Mouse (Mus musculus): Measurements from ENCODE around the gene Nosip. TPM values are rescaled to one million over a fixed set of nuclear protein-coding genes. Genes with fewer than 3 reads are reported as not detected.

Gene Nosip
- polyA plus RNA-seq, 1 experiment from 2014 or later: 53.7 TPM

DNA sequence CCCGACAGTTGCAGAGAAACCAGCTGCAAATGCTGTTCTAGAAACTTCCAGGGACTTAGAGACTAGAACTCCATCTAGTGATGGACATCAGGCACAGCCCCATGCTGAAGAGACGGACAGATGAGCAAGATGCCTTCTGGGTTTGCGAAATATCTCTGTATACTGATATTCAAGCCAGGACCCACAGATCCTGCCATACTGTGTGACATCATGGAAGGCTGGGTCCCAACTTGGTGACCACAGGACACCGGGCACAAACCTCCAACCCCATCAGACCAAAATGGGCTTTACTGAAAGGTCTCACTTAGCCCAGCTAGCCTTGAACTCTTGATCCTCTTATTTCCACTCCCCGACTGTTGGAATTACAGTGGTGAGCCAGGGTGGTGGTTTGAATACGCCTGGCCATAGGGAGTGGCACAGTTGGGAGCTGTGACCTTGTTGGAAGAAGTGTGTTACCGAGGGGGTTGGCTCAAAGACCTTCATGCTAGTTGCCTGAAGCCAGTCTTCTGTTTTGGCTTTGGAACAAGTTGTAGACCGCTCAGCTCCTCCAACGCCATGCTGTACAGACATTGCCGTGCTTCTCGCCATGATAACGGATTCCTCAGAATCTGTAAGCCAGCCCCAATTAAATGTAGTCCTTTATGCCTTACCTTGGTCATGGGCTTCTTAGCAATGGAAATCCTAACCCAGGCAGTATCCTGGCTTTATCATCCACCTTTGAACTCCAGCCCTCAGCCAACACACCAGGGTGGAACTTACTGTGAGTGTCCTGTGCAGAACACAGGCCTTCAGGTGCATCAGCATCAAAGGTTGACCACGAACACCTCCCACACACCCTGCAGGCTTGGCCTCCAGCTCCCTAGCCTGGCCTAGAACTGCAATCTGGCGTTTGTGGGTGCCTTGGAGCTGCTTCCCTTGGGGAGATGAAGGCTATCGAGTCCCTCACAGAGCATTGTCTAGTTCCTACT, 37.7 kb upstream of the Nosip start:
- Histone ChIP-seq H3K4me3 (replicated peaks) (no peak overlapping the region), H3K36me3 (replicated peaks) (peaks cover 27% of the 10 kb centered on the region), H3K4me1 (no peaks in the 10 kb centered on the region; the same call in 1 of the 2 replicates), H3K9me3 (no peaks in the 10 kb centered on the region), H3K9ac (no peak overlapping the region), H3K27me3 (peaks cover 11% of the 10 kb centered on the region), H3K27ac (0 out of 2 replicates have a peak overlapping the region, but pooled peaks have one; percentile 42), H3K4me2 (no peak overlapping the region)
- WGBS: 89% methylated on average over 15 of the region's 15 CpGs
- no peak for ATAC-seq (ENCODE audit: low FRiP score)

- 0 out of 2 replicates have a peak overlapping the region, but pooled peaks have one; percentile 42 for H3K27ac ChIP-seq
- ATAC-seq (ENCODE audit: low FRiP score): no peak
- no peaks in the 10 kb centered on the region for H3K27me3 ChIP-seq
- 81% methylated on average over 8 of the region's 8 CpGs for WGBS
- H3K4me2 ChIP-seq: no peak overlapping the region
- H3K36me3 ChIP-seq (replicated peaks): peaks cover 38% of the 10 kb centered on the region
- no peaks in the 10 kb centered on the region for H3K9me3 ChIP-seq
- no peak overlapping the region for H3K4me3 ChIP-seq (replicated peaks)
- no peak overlapping the region for H3K9ac ChIP-seq
- no peaks in the 10 kb centered on the region; the same call in 1 of the 2 replicates for H3K4me1 ChIP-seq
Measured at GRCm38 (mm10) chr7:45025601-45026220, 36.5 kb upstream of the Nosip start.

DNA sequence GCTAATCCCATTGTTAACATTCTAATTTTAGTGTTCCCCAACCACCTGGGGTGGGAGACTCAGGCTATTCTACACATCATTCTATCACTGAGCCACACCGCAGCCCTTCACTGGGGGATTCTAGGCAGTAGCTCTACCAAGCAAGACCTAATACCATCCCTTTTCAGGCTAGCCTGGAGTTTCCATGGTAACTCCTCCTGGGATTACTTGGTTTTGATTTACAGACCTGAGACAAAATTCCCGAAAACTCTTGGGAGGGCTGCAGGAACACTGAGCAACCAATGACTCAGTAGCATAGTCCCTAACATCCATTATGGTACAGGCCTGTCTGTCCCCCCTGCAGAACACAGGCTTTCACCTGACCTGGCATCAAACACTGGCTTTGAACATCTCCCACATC, 36.0 kb upstream of the Nosip start:
- Histone ChIP-seq H3K36me3 (replicated peaks) (peaks cover 43% of the 10 kb centered on the region), H3K4me3 (replicated peaks) (no peak overlapping the region), H3K9ac (no peak overlapping the region), H3K27ac (no peak overlapping the region), H3K27me3 (no peaks in the 10 kb centered on the region), H3K4me1 (no peaks in the 10 kb centered on the region; the same call in 1 of the 2 replicates), H3K4me2 (no peak overlapping the region), H3K9me3 (no peaks in the 10 kb centered on the region)
- no peak; the same call in 1 of the 2 replicates for ATAC-seq (ENCODE audit: low FRiP score)
- WGBS: 63% methylated on average over 2 of the region's 2 CpGs

GRCm38 (mm10) chr7:45027761-45028160, 34.5 kb upstream of the Nosip start:
- Histone ChIP-seq H3K27me3 (no peaks in the 10 kb centered on the region), H3K9me3 (no peaks in the 10 kb centered on the region), H3K4me3 (replicated peaks) (no peak overlapping the region), H3K4me2 (no peak overlapping the region), H3K4me1 (no peaks in the 10 kb centered on the region; the same call in 1 of the 2 replicates), H3K9ac (no peak overlapping the region), H3K36me3 (replicated peaks) (peaks cover 58% of the 10 kb centered on the region), H3K27ac (no peak overlapping the region)
- ATAC-seq (ENCODE audit: low FRiP score): no peak
- WGBS: 92% methylated on average over 9 of the region's 9 CpGs

DNA sequence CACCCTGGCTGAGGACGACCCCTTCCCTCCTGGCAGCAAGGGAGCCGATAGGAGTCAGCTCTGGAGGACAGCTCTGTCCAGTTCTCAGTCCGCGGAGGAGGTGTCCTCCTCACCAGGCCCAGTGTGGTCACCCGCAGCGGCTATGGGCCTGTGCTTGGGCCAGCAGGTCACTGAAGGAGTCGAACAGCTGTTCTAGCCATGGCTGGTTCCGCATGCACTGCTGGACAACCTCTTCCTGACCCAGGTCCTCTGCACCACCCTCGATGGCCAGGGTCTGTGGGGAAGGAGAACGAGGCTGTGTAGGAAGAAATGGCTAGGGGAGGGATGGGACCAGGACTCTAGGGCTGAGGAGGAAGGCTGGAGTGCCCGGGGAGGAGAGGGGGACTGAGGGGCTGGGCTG, 33.9 kb upstream of the Nosip start:
- H3K9ac ChIP-seq: no peak overlapping the region
- H3K4me2 ChIP-seq: no peak overlapping the region
- ATAC-seq (ENCODE audit: low FRiP score): no peak
- peaks cover 64% of the 10 kb centered on the region for H3K36me3 ChIP-seq (replicated peaks)
- no peaks in the 10 kb centered on the region; the same call in 1 of the 2 replicates for H3K4me1 ChIP-seq
- H3K27me3 ChIP-seq: no peaks in the 10 kb centered on the region
- WGBS: 95% methylated on average over 11 of the region's 11 CpGs
- H3K9me3 ChIP-seq: no peaks in the 10 kb centered on the region
- H3K4me3 ChIP-seq (replicated peaks): no peak overlapping the region
- H3K27ac ChIP-seq: no peak overlapping the region

- Histone ChIP-seq H3K9me3 (no peaks in the 10 kb centered on the region), H3K36me3 (replicated peaks) (peaks cover 81% of the 10 kb centered on the region), H3K4me1 (no peaks in the 10 kb centered on the region; the same call in 1 of the 2 replicates), H3K4me3 (replicated peaks) (no peak overlapping the region), H3K27ac (no peak overlapping the region), H3K4me2 (no peak overlapping the region), H3K9ac (no peak overlapping the region), H3K27me3 (no peaks in the 10 kb centered on the region)
- WGBS: 91% methylated on average over 6 of the region's 6 CpGs
- ATAC-seq (ENCODE audit: low FRiP score): no peak
Measured at GRCm38 (mm10) chr7:45029995-45030394, 32.2 kb upstream of the Nosip start.

GRCm38 (mm10) chr7:45030857-45031256, 31.4 kb upstream of the Nosip start:
- Histone ChIP-seq H3K9me3 (no peaks in the 10 kb centered on the region), H3K4me1 (no peaks in the 10 kb centered on the region; the same call in 1 of the 2 replicates), H3K36me3 (replicated peaks) (peaks cover 89% of the 10 kb centered on the region), H3K4me3 (replicated peaks) (no peak overlapping the region), H3K27me3 (no peaks in the 10 kb centered on the region), H3K27ac (no peak overlapping the region), H3K9ac (no peak overlapping the region), H3K4me2 (no peak overlapping the region)
- WGBS: 92% methylated on average over 8 of the region's 8 CpGs
- no peak for ATAC-seq (ENCODE audit: low FRiP score)

- 96% methylated on average over 19 of the region's 19 CpGs for WGBS
- no peak for ATAC-seq (ENCODE audit: low FRiP score)
Measured at GRCm38 (mm10) chr7:45033722-45034359, 28.4 kb upstream of the Nosip start.

DNA sequence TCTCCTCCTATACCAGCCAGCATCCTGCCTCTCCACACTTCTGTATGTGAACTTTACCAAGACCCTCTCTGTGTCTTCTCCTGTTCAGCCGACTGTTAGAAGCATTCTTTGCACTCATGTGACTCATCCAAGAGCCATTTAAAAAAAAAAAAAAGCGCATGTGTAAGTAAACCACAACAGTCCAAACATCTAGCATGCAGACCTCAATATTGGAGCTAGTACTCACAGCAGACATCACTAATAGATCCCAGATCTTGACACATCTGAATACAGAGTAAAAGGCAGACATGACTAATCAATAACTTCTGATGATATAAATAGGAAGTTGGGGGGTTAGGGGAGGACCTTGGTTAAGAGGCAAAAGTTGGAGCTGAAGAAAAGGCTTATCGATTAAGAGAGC, 26.6 kb upstream of the Nosip start:
- Histone ChIP-seq H3K27me3 (no peaks in the 10 kb centered on the region), H3K27ac (no peak overlapping the region), H3K36me3 (replicated peaks) (peaks cover 99% of the 10 kb centered on the region), H3K9me3 (no peaks in the 10 kb centered on the region), H3K4me3 (replicated peaks) (no peak overlapping the region), H3K9ac (no peak overlapping the region), H3K4me1 (no peaks in the 10 kb centered on the region), H3K4me2 (no peak overlapping the region)
- 97% methylated on average over 3 of the region's 3 CpGs for WGBS
- no peak for ATAC-seq (ENCODE audit: low FRiP score)

More at GRCm38 (mm10) chr7:45033722-45034359, 28.4 kb upstream of the Nosip start:
- peaks cover 99% of the 10 kb centered on the region for H3K36me3 ChIP-seq (replicated peaks)
- no peak overlapping the region for H3K4me3 ChIP-seq (replicated peaks)
- H3K27ac ChIP-seq: no peak overlapping the region
- H3K9ac ChIP-seq: no peak overlapping the region
- no peak overlapping the region for H3K4me2 ChIP-seq
- no peaks in the 10 kb centered on the region for H3K4me1 ChIP-seq
- no peaks in the 10 kb centered on the region for H3K9me3 ChIP-seq
- H3K27me3 ChIP-seq: no peaks in the 10 kb centered on the region

DNA sequence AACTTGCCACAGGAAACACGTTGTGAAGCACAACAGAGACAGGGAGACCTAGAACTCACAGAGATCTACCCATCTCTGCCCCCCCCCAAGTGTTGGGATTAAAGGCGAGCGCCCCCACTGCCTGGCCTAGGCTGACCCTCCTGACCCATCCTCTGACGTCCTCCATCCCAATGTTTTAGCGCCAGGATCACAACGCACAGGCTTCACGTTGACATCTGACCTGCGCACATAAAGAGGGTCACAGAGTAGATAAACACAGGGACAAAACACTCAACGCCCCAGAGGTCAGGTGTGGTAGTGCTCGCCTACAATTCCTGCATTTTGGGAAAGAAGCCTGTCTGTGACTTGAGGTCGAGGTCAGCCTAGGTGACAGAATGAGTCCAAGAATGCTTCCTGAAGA, 25.5 kb upstream of the Nosip start:
- no peaks in the 10 kb centered on the region for H3K27me3 ChIP-seq
- H3K4me3 ChIP-seq (replicated peaks): no peak overlapping the region
- no peaks in the 10 kb centered on the region for H3K4me1 ChIP-seq
- WGBS: 89% methylated on average over 11 of the region's 11 CpGs
- no peak; the same call in 1 of the 2 replicates for ATAC-seq (ENCODE audit: low FRiP score)
- H3K4me2 ChIP-seq: no peak overlapping the region
- no peak overlapping the region for H3K9ac ChIP-seq
- no peak overlapping the region for H3K27ac ChIP-seq
- peaks cover 99% of the 10 kb centered on the region for H3K36me3 ChIP-seq (replicated peaks)
- no peaks in the 10 kb centered on the region for H3K9me3 ChIP-seq

- H3K36me3 ChIP-seq (replicated peaks): peaks cover 99% of the 10 kb centered on the region
- ATAC-seq (ENCODE audit: low FRiP score): peak; percentile 36; the same call in 1 of the 2 replicates
- H3K4me1 ChIP-seq: no peaks in the 10 kb centered on the region
- H3K27ac ChIP-seq: no peak overlapping the region
- no peaks in the 10 kb centered on the region for H3K9me3 ChIP-seq
- no peak overlapping the region for H3K4me2 ChIP-seq
- H3K9ac ChIP-seq: no peak overlapping the region
- H3K27me3 ChIP-seq: no peaks in the 10 kb centered on the region
- 71% methylated on average over 7 of the region's 7 CpGs for WGBS
- H3K4me3 ChIP-seq (replicated peaks): no peak overlapping the region
Measured at GRCm38 (mm10) chr7:45037720-45038361, 24.4 kb upstream of the Nosip start.

GRCm38 (mm10) chr7:45038411-45038810, 23.8 kb upstream of the Nosip start:
- Histone ChIP-seq H3K4me1 (no peaks in the 10 kb centered on the region), H3K9me3 (no peaks in the 10 kb centered on the region), H3K27me3 (no peaks in the 10 kb centered on the region), H3K4me2 (no peak overlapping the region), H3K9ac (no peak overlapping the region), H3K27ac (no peak overlapping the region), H3K4me3 (replicated peaks) (no peak overlapping the region), H3K36me3 (replicated peaks) (peaks cover 99% of the 10 kb centered on the region)
- ATAC-seq (ENCODE audit: low FRiP score): no peak
- 92% methylated on average over 9 of the region's 9 CpGs for WGBS

Measured in forebrain, embryonic 12.5 days (tissue).